Mouse (Mus musculus): ENCODE data around the gene Clmn. TPM values are rescaled to one million over a fixed set of nuclear protein-coding genes. Genes with fewer than 3 reads are reported as not detected.
"Not testable (repeated sequence)": the region's sequence is repeated elsewhere in the genome, so short reads cannot be mapped to it uniquely, and the experiment has no call there.

Gene Clmn
- polyA plus RNA-seq, 1 experiment from 2014 or later: 2.9 TPM

DNA sequence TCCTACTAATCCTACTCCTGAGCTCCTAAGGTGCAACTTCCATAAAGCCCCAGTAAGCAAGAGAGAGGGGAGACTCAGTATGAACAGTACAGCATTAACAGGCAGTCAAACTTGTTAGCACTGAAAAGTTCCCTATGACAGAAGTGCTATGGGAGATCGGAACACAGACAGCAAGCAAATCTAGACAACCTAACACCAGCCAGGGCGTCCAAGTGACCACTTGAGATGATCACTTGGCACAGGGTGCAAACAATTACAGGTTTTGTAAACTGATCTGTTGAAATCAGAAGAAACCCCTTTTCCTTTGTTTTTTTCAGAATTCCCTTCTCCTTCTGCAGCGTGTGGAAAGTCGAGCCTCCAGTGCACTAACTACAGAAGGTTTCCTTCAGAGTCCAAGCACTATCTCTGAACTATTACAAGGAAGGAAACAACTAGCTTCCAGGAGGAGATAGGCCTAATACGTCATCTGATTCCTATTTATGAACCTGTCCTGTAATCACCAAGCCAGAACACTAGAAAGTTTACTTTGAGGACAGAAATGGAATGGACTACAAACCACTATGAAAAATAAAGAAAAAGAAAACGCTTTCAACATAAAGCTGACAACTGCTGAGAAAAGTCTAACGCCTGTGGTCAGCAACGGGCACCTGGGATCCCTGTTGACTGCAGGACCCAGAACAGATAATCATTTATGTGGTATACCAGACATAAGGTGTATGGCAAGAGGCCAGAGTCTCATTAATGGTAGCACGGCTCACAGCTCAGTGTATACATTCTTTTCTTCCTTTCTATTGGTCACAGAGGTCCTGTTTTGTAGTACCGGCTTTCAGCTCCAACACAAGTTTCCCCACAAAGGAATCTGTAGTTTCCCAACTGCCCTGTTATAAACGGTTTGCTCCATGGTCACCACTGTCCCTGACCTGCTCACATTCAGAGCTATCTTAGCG is 123.8 kb downstream of the Clmn start:
- WGBS: 74% methylated on average over 12 of the region's 12 CpGs
- no peak overlapping the region for H3K27ac ChIP-seq (ENCODE audit: low read depth, low read length)
- no peak overlapping the region for H3K4me2 ChIP-seq (ENCODE audit: low read depth)
- DNase-seq (ENCODE audit: low spot score) (no peak), ATAC-seq (ENCODE audit: insufficient read depth, low FRiP score, low TSS enrichment) (no peak)
- H3K36me3 ChIP-seq (ENCODE audit: control insufficient read depth, insufficient read depth, low read length): no peaks in the 10 kb centered on the region
- H3K9ac ChIP-seq (ENCODE audit: low read length): no peak overlapping the region
- H3K4me1 ChIP-seq (ENCODE audit: control insufficient read depth, insufficient read depth, low read length): peaks cover 30% of the 10 kb centered on the region
- no peak overlapping the region for H3K4me3 ChIP-seq (ENCODE audit: low read depth, low read length)
- H3K27me3 ChIP-seq (ENCODE audit: control insufficient read depth, insufficient read depth, low read length): no peaks in the 10 kb centered on the region
- H3K9me3 ChIP-seq (ENCODE audit: control insufficient read depth, low read length): no peaks in the 10 kb centered on the region

DNA sequence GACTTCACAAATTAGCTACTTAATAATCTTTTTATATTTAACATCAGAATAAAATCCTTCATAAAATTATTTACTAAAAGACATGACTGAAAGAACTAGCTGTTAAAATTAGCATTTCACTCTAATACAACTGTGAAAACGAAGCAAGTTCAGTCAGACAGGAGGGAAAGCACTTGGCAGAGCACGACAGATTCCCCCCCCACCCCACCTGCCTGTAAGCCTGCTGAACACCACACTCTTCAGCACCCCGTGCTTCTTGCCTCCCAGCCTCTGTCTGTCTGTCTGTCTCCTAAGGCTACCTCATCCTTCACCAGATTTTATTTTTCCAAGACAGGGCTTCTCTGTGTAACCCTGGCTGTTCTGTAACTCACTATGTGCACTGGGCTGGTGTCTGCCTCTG is 125.9 kb downstream of the Clmn start:
- Histone ChIP-seq H3K4me3 (ENCODE audit: low read depth, low read length) (no peak overlapping the region), H3K4me2 (ENCODE audit: low read depth) (no peak overlapping the region), H3K9me3 (ENCODE audit: control insufficient read depth, low read length) (no peaks in the 10 kb centered on the region), H3K36me3 (ENCODE audit: control insufficient read depth, insufficient read depth, low read length) (no peaks in the 10 kb centered on the region), H3K27me3 (ENCODE audit: control insufficient read depth, insufficient read depth, low read length) (no peaks in the 10 kb centered on the region), H3K4me1 (ENCODE audit: control insufficient read depth, insufficient read depth, low read length) (peaks cover 42% of the 10 kb centered on the region), H3K27ac (ENCODE audit: low read depth, low read length) (no peak overlapping the region), H3K9ac (ENCODE audit: low read length) (no peak overlapping the region)
- 53% methylated on average over 3 of the region's 3 CpGs for WGBS
- DNase-seq (ENCODE audit: low spot score): no peak
- ATAC-seq (ENCODE audit: insufficient read depth, low FRiP score, low TSS enrichment): no peak

- Histone ChIP-seq H3K27ac (ENCODE audit: low read depth, low read length) (no peak overlapping the region), H3K4me3 (ENCODE audit: low read depth, low read length) (no peak overlapping the region), H3K4me2 (ENCODE audit: low read depth) (no peak overlapping the region), H3K9ac (ENCODE audit: low read length) (no peak overlapping the region), H3K4me1 (ENCODE audit: control insufficient read depth, insufficient read depth, low read length) (peaks cover 42% of the 10 kb centered on the region), H3K9me3 (ENCODE audit: control insufficient read depth, low read length) (no peaks in the 10 kb centered on the region), H3K36me3 (ENCODE audit: control insufficient read depth, insufficient read depth, low read length) (no peaks in the 10 kb centered on the region), H3K27me3 (ENCODE audit: control insufficient read depth, insufficient read depth, low read length) (no peaks in the 10 kb centered on the region)
- WGBS: 48% methylated on average over 9 of the region's 9 CpGs
- no peak for DNase-seq (ENCODE audit: low spot score)
- no peak for ATAC-seq (ENCODE audit: insufficient read depth, low FRiP score, low TSS enrichment)
Observed at GRCm38 (mm10) chr12:104738446-104738845, 126.4 kb downstream of the Clmn start.

GRCm38 (mm10) chr12:104737666-104738065 is 127.2 kb downstream of the Clmn start:
- Histone ChIP-seq H3K9ac (ENCODE audit: low read length) (no peak overlapping the region), H3K27me3 (ENCODE audit: control insufficient read depth, insufficient read depth, low read length) (no peaks in the 10 kb centered on the region), H3K4me2 (ENCODE audit: low read depth) (no peak overlapping the region), H3K4me3 (ENCODE audit: low read depth, low read length) (no peak overlapping the region), H3K27ac (ENCODE audit: low read depth, low read length) (no peak overlapping the region), H3K4me1 (ENCODE audit: control insufficient read depth, insufficient read depth, low read length) (peaks cover 44% of the 10 kb centered on the region), H3K9me3 (ENCODE audit: control insufficient read depth, low read length) (no peaks in the 10 kb centered on the region), H3K36me3 (ENCODE audit: control insufficient read depth, insufficient read depth, low read length) (no peaks in the 10 kb centered on the region)
- DNase-seq (ENCODE audit: low spot score): no peak
- no peak for ATAC-seq (ENCODE audit: insufficient read depth, low FRiP score, low TSS enrichment)
- WGBS: 71% methylated on average over 10 of the region's 10 CpGs

DNA sequence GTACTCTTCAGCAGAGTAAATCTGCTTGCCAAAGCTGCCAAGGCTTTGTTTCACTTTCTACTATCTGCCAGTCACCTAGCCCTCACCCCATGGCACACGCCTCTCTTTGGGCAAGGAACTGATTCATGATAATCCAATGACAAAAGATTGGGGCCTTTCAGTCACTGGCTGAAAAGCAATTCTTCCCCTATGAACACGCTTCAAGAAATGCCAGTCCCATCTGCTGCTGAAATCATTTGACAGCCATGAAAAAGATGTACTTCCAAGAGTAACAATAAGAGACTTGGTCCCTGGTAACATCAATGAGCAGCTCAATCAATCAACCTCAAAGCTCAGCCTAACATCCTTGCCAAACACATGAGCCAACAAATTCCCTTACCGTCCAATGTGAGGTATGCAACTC is 128.9 kb downstream of the Clmn start:
- H3K4me3 ChIP-seq (ENCODE audit: low read depth, low read length): no peak overlapping the region
- H3K4me1 ChIP-seq (ENCODE audit: control insufficient read depth, insufficient read depth, low read length): peaks cover 54% of the 10 kb centered on the region
- H3K27me3 ChIP-seq (ENCODE audit: control insufficient read depth, insufficient read depth, low read length): no peaks in the 10 kb centered on the region
- H3K9me3 ChIP-seq (ENCODE audit: control insufficient read depth, low read length): no peaks in the 10 kb centered on the region
- no peaks in the 10 kb centered on the region for H3K36me3 ChIP-seq (ENCODE audit: control insufficient read depth, insufficient read depth, low read length)
- DNase-seq (ENCODE audit: low spot score) (peak; percentile 29), ATAC-seq (ENCODE audit: insufficient read depth, low FRiP score, low TSS enrichment) (peak; percentile 82)
- H3K9ac ChIP-seq (ENCODE audit: low read length): no peak overlapping the region
- H3K4me2 ChIP-seq (ENCODE audit: low read depth): no peak overlapping the region
- WGBS: 20% methylated on average over 3 of the region's 3 CpGs
- H3K27ac ChIP-seq (ENCODE audit: low read depth, low read length): no peak overlapping the region

GRCm38 (mm10) chr12:104733165-104733564 is 131.7 kb downstream of the Clmn start:
- Histone ChIP-seq H3K4me3 (ENCODE audit: low read depth, low read length) (no peak overlapping the region), H3K9ac (ENCODE audit: low read length) (no peak overlapping the region), H3K27ac (ENCODE audit: low read depth, low read length) (no peak overlapping the region), H3K4me1 (ENCODE audit: control insufficient read depth, insufficient read depth, low read length) (peaks cover 41% of the 10 kb centered on the region), H3K9me3 (ENCODE audit: control insufficient read depth, low read length) (no peaks in the 10 kb centered on the region), H3K36me3 (ENCODE audit: control insufficient read depth, insufficient read depth, low read length) (no peaks in the 10 kb centered on the region), H3K27me3 (ENCODE audit: control insufficient read depth, insufficient read depth, low read length) (no peaks in the 10 kb centered on the region), H3K4me2 (ENCODE audit: low read depth) (no peak overlapping the region)
- no peak for ATAC-seq (ENCODE audit: insufficient read depth, low FRiP score, low TSS enrichment)
- no peak for DNase-seq (ENCODE audit: low spot score)

- H3K27me3 ChIP-seq (ENCODE audit: control insufficient read depth, insufficient read depth, low read length): no peaks in the 10 kb centered on the region
- no peak overlapping the region for H3K9ac ChIP-seq (ENCODE audit: low read length)
- H3K9me3 ChIP-seq (ENCODE audit: control insufficient read depth, low read length): no peaks in the 10 kb centered on the region
- ATAC-seq (ENCODE audit: insufficient read depth, low FRiP score, low TSS enrichment) (peak; percentile 56; the same call in 1 of the 2 replicates), DNase-seq (ENCODE audit: low spot score) (peak; percentile 37)
- H3K4me1 ChIP-seq (ENCODE audit: control insufficient read depth, insufficient read depth, low read length): peaks cover 32% of the 10 kb centered on the region
- no peak overlapping the region for H3K4me3 ChIP-seq (ENCODE audit: low read depth, low read length)
- no peak overlapping the region for H3K27ac ChIP-seq (ENCODE audit: low read depth, low read length)
- no peak overlapping the region for H3K4me2 ChIP-seq (ENCODE audit: low read depth)
- 43% methylated on average over 3 of the region's 3 CpGs for WGBS
- H3K36me3 ChIP-seq (ENCODE audit: control insufficient read depth, insufficient read depth, low read length): no peaks in the 10 kb centered on the region
Observed at GRCm38 (mm10) chr12:104731782-104732181, 133.1 kb downstream of the Clmn start.

- H3K27ac ChIP-seq (ENCODE audit: low read depth, low read length); ATAC-seq (ENCODE audit: insufficient read depth, low FRiP score, low TSS enrichment); DNase-seq (ENCODE audit: low spot score); H3K9ac ChIP-seq (ENCODE audit: low read length); H3K36me3 ChIP-seq (ENCODE audit: control insufficient read depth, insufficient read depth, low read length); H3K4me1 ChIP-seq (ENCODE audit: control insufficient read depth, insufficient read depth, low read length); H3K27me3 ChIP-seq (ENCODE audit: control insufficient read depth, insufficient read depth, low read length); H3K4me2 ChIP-seq (ENCODE audit: low read depth); H3K9me3 ChIP-seq (ENCODE audit: control insufficient read depth, low read length); H3K4me3 ChIP-seq (ENCODE audit: low read depth, low read length): not testable (repeated sequence)
- 94% methylated on average over 2 of the region's 2 CpGs for WGBS
Observed at GRCm38 (mm10) chr12:104726436-104726835, 138.4 kb downstream of the Clmn start.

- H3K4me2 ChIP-seq (ENCODE audit: low read depth): no peak overlapping the region
- H3K4me3 ChIP-seq (ENCODE audit: low read depth, low read length): no peak overlapping the region
- H3K27ac ChIP-seq (ENCODE audit: low read depth, low read length): no peak overlapping the region
- H3K36me3 ChIP-seq (ENCODE audit: control insufficient read depth, insufficient read depth, low read length): peaks cover 6% of the 10 kb centered on the region; the same call in 1 of the 2 replicates
- no peak for ATAC-seq (ENCODE audit: insufficient read depth, low FRiP score, low TSS enrichment)
- 95% methylated on average over 10 of the region's 10 CpGs for WGBS
- no peak for DNase-seq (ENCODE audit: low spot score)
- no peaks in the 10 kb centered on the region for H3K9me3 ChIP-seq (ENCODE audit: control insufficient read depth, low read length)
- H3K4me1 ChIP-seq (ENCODE audit: control insufficient read depth, insufficient read depth, low read length): no peaks in the 10 kb centered on the region
- H3K27me3 ChIP-seq (ENCODE audit: control insufficient read depth, insufficient read depth, low read length): no peaks in the 10 kb centered on the region
- no peak overlapping the region for H3K9ac ChIP-seq (ENCODE audit: low read length)
Observed at GRCm38 (mm10) chr12:104722056-104722455, 142.8 kb downstream of the Clmn start.
